Mouse (Mus musculus) heart, embryonic 16.5 days (tissue): Measurements from ENCODE around the gene Lexm. TPM values are rescaled to one million over a fixed set of nuclear protein-coding genes. Genes with fewer than 3 reads are reported as not detected.

ENCODE experiments used
- ATAC-seq: fragments of 200-750 bp; cut with Nextera tagmentation; replicated peaks from 2 replicates; pipeline ENCODE4 v1.8.0; 2017; ENCODE audit warnings: moderate number of reproducible peaks; ENCODE audit not compliant: insufficient read depth, low FRiP score; ENCODE audit errors: extremely low read depth
- H3K27ac ChIP-seq: fragments of 300-500 bp; sonication (generic); 2 replicates; pipeline ENCODE4 v1.5.1; 2014; ENCODE audit warnings: mild to moderate bottlenecking, low read length, control low read depth, moderate library complexity
- H3K27me3 ChIP-seq: fragments of 300-500 bp; sonication (generic); 2 replicates; pipeline ENCODE4 v1.6.1; 2014; ENCODE audit warnings: low read length, mixed read lengths; ENCODE audit not compliant: control insufficient read depth, insufficient read depth
- H3K36me3 ChIP-seq: fragments of 300-500 bp; sonication (generic); 2 replicates; pipeline ENCODE4 v1.6.1; 2014; ENCODE audit not compliant: control insufficient read depth, insufficient read depth
- H3K4me1 ChIP-seq: fragments of 300-500 bp; sonication (generic); 2 replicates; pipeline ENCODE4 v1.6.1; 2014; ENCODE audit warnings: low read length, mixed read lengths; ENCODE audit not compliant: control insufficient read depth, insufficient read depth
- H3K4me2 ChIP-seq: fragments of 300-500 bp; sonication (generic); 2 replicates; pipeline ENCODE4 v1.6.1; 2014; ENCODE audit warnings: low read depth, mild to moderate bottlenecking, control low read depth, low read length
- H3K4me3 ChIP-seq: fragments of 300-500 bp; sonication (generic); 2 replicates; pipeline ENCODE4 v1.5.1; 2014; ENCODE audit warnings: mild to moderate bottlenecking, control low read depth, low read length
- H3K9ac ChIP-seq: fragments of 300-500 bp; sonication (generic); 2 replicates; pipeline ENCODE4 v1.6.1; 2014; ENCODE audit warnings: low read length, control low read depth
- H3K9me3 ChIP-seq: fragments of 300-500 bp; sonication (generic); replicated peaks from 2 replicates; pipeline ENCODE4 v1.6.1; 2016; ENCODE audit warnings: low read length; ENCODE audit not compliant: control insufficient read depth
- WGBS: fragments of 180-500 bp; shearing (Covaris S2); extraction: QIAGEN DNeasy Blood & Tissue Kit; methylation state at CpG from one replicate; pipeline ENCODE4 v1.1.7; 2014; 5-methylcytosine and 5-hydroxymethylcytosine counted together
- polyA plus RNA-seq: library from polyadenylated mRNA; unstranded; fragments of >200 nt; fragmentation: Nextera tagmentation; extraction: Ambion mirVana; gene quantifications from 2 replicates; pipeline ENCODE4 v1.2.1, GENCODE M21; 2015

Gene Lexm
- polyA plus RNA-seq, 1 experiment from 2014 or later, result not detected

DNA sequence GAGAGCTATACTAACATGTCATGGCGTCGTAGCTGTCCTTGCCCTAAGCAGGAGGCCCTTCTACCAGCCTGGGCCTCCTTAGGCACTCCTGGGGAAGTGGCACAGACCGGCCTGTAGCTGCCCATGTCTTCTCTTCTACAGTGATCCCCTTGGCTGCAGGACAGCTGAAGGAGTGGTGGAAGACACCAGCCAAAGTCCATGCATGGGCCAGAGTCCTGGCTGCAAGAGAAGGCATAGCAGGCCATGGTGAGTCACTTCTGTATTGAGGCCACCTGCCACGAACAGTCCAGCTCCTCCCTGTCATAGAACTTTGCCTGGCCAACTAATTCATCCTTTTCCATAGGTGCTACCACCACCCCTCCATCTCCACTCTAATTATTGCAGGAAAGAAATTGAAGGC lies 1.9 kb upstream of the Lexm start:
- Histone ChIP-seq H3K4me1 (0 out of 2 replicates have a peak, but pooled peaks cover 2% of the 10 kb centered on the region), H3K4me2 (no peak overlapping the region), H3K9ac (no peak overlapping the region), H3K36me3 (no peaks in the 10 kb centered on the region), H3K9me3 (no peaks in the 10 kb centered on the region), H3K27ac (no peak overlapping the region), H3K4me3 (no peak overlapping the region), H3K27me3 (peaks cover 46% of the 10 kb centered on the region)
- 76% methylated on average over 4 of the region's 4 CpGs for WGBS
- no peak for ATAC-seq

DNA sequence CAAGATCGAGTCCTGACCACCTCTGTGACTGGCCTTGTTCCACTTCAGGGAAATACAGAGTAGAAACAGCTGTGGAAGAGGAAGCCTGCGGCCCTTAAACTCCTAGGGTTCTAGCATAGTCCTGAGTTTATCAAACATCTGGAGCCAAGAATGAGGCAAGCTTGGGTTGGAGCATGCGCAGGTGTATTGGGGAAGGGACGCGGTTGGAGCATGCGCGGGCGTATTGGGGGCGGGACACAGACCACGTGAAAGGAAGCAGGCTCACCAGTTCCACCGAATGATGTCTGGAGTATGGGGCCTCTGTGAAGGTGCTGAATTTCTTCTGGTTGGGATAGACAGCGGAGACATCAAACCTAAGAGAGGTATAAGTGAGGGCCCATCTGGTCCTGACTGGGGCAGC lies 1.4 kb downstream of the Lexm start:
- ATAC-seq, result no peak
- Histone ChIP-seq H3K4me3 (no peak overlapping the region), H3K9ac (no peak overlapping the region), H3K4me1 (0 out of 2 replicates have a peak, but pooled peaks cover 2% of the 10 kb centered on the region), H3K27me3 (peaks cover 15% of the 10 kb centered on the region), H3K27ac (no peak overlapping the region), H3K36me3 (no peaks in the 10 kb centered on the region), H3K4me2 (no peak overlapping the region), H3K9me3 (no peaks in the 10 kb centered on the region)
- 69% methylated on average over 12 of the region's 12 CpGs for WGBS

DNA sequence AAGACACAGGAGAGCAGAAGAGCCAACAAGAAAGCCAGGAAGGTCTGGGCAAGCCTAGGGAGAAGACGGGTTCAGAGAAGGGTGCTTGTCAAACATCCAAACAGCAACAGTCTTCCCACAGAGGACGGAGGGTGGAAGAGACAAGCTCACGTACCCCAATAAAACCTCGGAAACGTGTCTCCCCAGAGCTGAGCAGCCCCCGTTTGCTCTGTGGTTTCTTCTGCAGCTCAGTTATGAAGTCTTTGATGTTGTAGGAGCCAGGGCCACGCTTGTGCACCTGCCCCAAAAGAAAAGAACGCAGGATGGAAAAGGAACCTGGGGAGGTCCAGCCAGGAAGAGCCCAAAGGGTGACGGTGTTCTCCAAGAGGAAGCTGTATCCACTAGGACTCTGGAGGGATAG lies 2.2 kb downstream of the Lexm start:
- Histone ChIP-seq H3K9me3 (no peaks in the 10 kb centered on the region; the same call in 1 of the 2 replicates), H3K27ac (no peak overlapping the region), H3K4me2 (no peak overlapping the region), H3K9ac (no peak overlapping the region), H3K4me3 (no peak overlapping the region), H3K36me3 (no peaks in the 10 kb centered on the region), H3K4me1 (0 out of 2 replicates have a peak, but pooled peaks cover 2% of the 10 kb centered on the region), H3K27me3 (peaks cover 14% of the 10 kb centered on the region)
- no peak for ATAC-seq
- WGBS, result 63% methylated on average over 9 of the region's 9 CpGs

DNA sequence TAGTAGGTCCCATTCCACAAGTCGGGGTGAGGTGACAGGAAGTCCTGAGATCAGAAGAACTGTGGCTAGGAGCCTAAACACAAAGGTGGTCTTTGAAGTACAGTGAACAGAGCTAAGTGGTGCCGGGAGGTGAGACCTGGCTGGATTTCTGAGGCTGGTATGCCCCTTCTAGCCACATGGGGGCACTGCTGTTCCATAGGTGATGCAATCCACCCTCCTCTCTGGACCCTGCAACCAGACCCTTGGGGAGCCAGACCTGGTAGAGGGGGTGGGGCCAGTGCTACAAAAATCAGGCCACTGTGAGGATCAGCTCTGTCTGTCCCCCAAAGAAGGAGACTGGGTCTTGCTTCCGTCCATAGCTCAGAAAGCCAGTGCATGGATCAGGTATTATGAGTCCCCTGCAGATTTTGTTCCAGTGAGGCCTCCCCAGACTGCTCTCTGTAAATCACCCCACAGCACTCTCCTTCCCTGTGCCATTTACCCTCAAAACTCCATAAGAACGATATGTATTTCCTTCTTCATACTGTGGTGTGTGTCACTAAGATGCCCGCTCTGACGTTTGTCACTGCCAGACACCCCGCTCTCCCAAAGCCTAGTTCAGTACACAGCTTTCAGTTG lies 2.8 kb downstream of the Lexm start:
- WGBS, result 42% methylated on average over 7 of the region's 7 CpGs
- no peak overlapping the region for H3K9ac ChIP-seq
- no peaks in the 10 kb centered on the region for H3K36me3 ChIP-seq
- H3K4me3 ChIP-seq, result no peak overlapping the region
- no peak overlapping the region for H3K27ac ChIP-seq
- H3K27me3 ChIP-seq, result peaks cover 10% of the 10 kb centered on the region
- H3K4me2 ChIP-seq, result no peak overlapping the region
- peak; percentile 64 for ATAC-seq
- no peaks in the 10 kb centered on the region; the same call in 1 of the 2 replicates for H3K9me3 ChIP-seq
- 0 out of 2 replicates have a peak, but pooled peaks cover 2% of the 10 kb centered on the region for H3K4me1 ChIP-seq

DNA sequence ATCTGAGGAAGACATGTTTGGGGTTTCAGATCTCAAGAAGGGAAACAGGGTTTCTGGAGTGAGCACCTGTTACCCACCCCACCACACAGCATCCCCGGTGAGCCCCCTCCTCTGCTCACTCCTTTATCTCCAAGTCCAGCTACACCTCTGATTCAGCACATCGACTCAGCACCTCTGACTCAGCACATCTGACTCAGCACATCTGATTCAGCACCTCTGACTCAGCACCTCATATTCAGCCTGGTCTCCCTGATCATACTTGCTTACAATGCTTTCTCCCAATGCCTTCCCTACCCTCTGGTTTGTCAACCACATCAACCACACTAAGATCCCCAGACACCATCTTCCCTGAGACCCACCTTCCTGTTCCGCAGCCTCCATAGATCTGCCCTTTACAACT lies 3.5 kb downstream of the Lexm start:
- Histone ChIP-seq H3K36me3 (no peaks in the 10 kb centered on the region), H3K4me2 (no peak overlapping the region), H3K4me3 (no peak overlapping the region), H3K27ac (no peak overlapping the region), H3K4me1 (0 out of 2 replicates have a peak, but pooled peaks cover 2% of the 10 kb centered on the region), H3K9ac (no peak overlapping the region), H3K9me3 (no peaks in the 10 kb centered on the region; the same call in 1 of the 2 replicates), H3K27me3 (peaks cover 10% of the 10 kb centered on the region)
- no peak for ATAC-seq
- 59% methylated on average over 3 of the region's 3 CpGs for WGBS

DNA sequence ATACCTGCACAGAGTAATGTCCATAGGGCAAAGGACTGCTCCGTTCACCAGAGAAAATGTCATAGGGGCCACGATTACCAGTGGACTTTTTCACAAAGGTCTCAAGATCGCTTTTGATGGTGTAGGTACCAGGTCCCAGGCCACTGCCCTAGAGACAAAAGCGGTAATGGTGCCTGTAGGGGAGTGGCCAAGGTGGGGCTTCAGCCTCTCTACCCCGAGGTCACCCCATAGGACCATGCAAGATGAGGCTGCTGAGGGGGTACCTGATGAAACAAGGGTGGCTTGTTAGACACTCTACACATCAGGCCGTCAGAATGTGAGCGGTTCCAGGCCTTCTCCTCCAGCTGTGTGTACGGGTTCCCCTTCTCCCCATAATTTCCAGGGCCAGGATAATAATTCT lies 3.9 kb downstream of the Lexm start:
- no peaks in the 10 kb centered on the region; the same call in 1 of the 2 replicates for H3K9me3 ChIP-seq
- no peak overlapping the region for H3K4me3 ChIP-seq
- H3K9ac ChIP-seq, result no peak overlapping the region
- 71% methylated on average over 8 of the region's 8 CpGs for WGBS
- ATAC-seq, result no peak
- H3K27me3 ChIP-seq, result peaks cover 10% of the 10 kb centered on the region
- H3K4me2 ChIP-seq, result no peak overlapping the region
- no peak overlapping the region for H3K27ac ChIP-seq
- H3K36me3 ChIP-seq, result no peaks in the 10 kb centered on the region
- 0 out of 2 replicates have a peak, but pooled peaks cover 2% of the 10 kb centered on the region for H3K4me1 ChIP-seq

DNA sequence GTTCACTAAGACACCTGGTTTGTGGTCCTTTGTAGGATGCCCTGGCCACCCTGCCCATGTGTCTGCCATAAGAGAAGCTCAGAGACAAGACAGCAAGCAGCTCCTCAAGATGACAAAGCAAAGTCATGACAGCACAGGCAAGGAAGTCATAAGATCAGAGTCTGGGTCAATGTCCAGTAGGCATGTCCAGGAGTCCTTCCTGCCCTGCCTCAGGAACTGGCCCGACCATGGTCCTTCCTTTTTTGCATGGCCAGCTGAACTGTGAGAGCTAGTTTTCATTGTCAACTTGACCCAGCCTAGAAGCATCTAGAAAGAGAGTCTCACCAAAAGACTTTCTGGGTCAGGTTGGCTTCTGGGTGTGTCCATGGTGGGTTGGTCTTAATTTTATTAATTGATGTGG lies 9.1 kb downstream of the Lexm start:
- Histone ChIP-seq H3K4me3 (no peak overlapping the region), H3K9ac (no peak overlapping the region), H3K4me1 (0 out of 2 replicates have a peak, but pooled peaks cover 2% of the 10 kb centered on the region), H3K4me2 (no peak overlapping the region), H3K36me3 (no peaks in the 10 kb centered on the region), H3K27me3 (no peaks in the 10 kb centered on the region), H3K27ac (no peak overlapping the region), H3K9me3 (no peaks in the 10 kb centered on the region; the same call in 1 of the 2 replicates)
- 100% methylated on average over 1 of the region's 1 CpGs for WGBS
- no peak for ATAC-seq

DNA sequence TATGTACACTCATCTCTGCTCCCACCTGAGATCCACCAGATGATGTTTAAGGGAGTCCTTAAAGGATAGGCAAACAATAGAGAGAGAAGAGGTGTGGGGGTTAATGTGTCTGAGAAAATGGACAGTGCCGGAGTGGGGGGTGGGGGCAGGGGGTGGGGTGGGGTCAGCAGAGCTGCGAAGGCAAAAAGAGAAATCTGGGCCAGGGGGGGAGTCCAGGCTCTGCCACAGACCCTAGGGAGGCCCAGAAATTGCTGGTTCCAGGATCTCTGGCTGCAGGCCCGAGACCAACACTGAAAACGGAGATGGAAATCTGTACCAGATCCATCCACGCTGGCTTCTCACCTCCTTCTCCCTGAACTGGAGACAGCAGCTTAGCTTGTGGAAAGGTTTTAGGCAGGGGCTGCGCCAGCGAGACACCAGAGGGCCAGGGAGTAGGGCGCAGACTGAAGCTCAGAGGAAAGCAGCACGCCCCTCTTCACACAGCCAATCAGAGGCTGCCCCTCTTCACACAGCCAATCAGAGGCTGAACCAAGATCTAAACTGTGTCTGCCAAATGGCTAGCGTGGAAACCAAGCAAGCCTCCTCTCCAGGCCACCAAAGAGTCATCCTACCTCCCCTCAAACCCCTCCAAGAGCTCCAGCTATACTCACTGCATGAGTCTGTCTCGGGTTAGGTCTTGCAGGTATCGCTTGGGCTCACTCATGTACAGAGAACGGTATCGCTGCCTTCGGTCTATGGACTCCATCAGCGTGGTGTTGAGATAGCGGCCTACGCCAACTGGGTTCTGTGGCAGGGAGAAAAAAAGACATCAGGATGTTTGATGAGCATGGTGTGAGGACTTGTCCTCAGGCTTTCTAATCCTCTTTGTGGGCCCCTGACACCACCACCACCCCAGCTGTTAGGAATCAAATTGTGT lies 10.1 kb downstream of the Lexm start:
- Histone ChIP-seq H3K9me3 (no peaks in the 10 kb centered on the region; the same call in 1 of the 2 replicates), H3K4me3 (peak overlapping the region; percentile 29), H3K9ac (no peak overlapping the region), H3K4me2 (peak overlapping the region; percentile 55), H3K27ac (no peak overlapping the region), H3K27me3 (no peaks in the 10 kb centered on the region), H3K4me1 (0 out of 2 replicates have a peak, but pooled peaks cover 2% of the 10 kb centered on the region), H3K36me3 (no peaks in the 10 kb centered on the region)
- WGBS, result 36% methylated on average over 18 of the region's 18 CpGs
- no peak; the same call in 1 of the 2 replicates for ATAC-seq

DNA sequence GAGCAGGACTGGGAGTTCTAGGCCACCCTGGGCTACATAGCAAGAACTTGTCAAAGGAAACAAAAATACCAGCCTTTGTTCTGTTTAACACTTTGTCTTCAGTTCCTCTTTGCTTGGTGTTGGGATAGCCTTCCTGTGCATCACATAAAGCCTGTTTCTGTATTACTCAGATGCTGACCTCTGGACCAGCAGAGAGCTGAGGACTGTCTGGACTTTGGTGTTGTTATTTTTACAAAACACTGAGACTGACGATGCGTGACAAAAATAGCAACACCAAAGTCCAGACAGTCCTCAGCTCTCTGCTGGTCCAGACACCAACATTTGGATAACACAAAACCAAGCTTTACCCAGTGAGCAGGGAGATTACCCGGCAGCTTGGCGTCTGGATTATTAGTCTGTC lies 16.3 kb downstream of the Lexm start:
- Histone ChIP-seq H3K4me3 (no peak overlapping the region), H3K27ac (no peak overlapping the region), H3K9me3 (0 out of 2 replicates have a peak, but pooled peaks cover 2% of the 10 kb centered on the region), H3K27me3 (no peaks in the 10 kb centered on the region), H3K36me3 (no peaks in the 10 kb centered on the region), H3K4me1 (no peaks in the 10 kb centered on the region), H3K4me2 (no peak overlapping the region), H3K9ac (no peak overlapping the region)
- ATAC-seq, result no peak; the same call in 1 of the 2 replicates
- WGBS, result 35% methylated on average over 4 of the region's 4 CpGs
